Mouse (Mus musculus) midbrain, embryonic 16.5 days (tissue): Measurements from ENCODE around the gene Iqcf3. TPM values are rescaled to one million over a fixed set of nuclear protein-coding genes. Genes with fewer than 3 reads are reported as not detected.

Source experiments
- ATAC-seq: fragments of 200-750 bp; cut with Nextera tagmentation; 2 replicates; pipeline ENCODE4 v1.8.0; 2017; ENCODE audit warnings: moderate TSS enrichment
- H3K27ac ChIP-seq: fragments of 300-500 bp; sonication (generic); 2 replicates; pipeline ENCODE4 v1.5.1; 2014; ENCODE audit warnings: mild to moderate bottlenecking, low read length, mixed read lengths
- H3K27me3 ChIP-seq: fragments of 300-500 bp; sonication (generic); 2 replicates; pipeline ENCODE4 v1.6.1; 2014; ENCODE audit warnings: low read depth, low read length, mixed read lengths; ENCODE audit not compliant: control insufficient read depth, insufficient read depth
- H3K36me3 ChIP-seq: fragments of 300-500 bp; sonication (generic); 2 replicates; pipeline ENCODE4 v1.6.1; 2014; ENCODE audit warnings: mild to moderate bottlenecking, low read length, moderate library complexity, mixed read lengths; ENCODE audit not compliant: control insufficient read depth, insufficient read depth
- H3K4me1 ChIP-seq: fragments of 300-500 bp; sonication (generic); 2 replicates; pipeline ENCODE4 v1.6.1; 2014; ENCODE audit warnings: mild to moderate bottlenecking, low read length, mixed read lengths; ENCODE audit not compliant: control insufficient read depth, insufficient read depth
- H3K4me2 ChIP-seq: fragments of 300-500 bp; sonication (generic); 2 replicates; pipeline ENCODE4 v1.6.1; 2014; ENCODE audit warnings: mild to moderate bottlenecking, low read length, mixed read lengths
- H3K4me3 ChIP-seq: fragments of 300-500 bp; sonication (generic); 2 replicates; pipeline ENCODE4 v1.5.1; 2014; ENCODE audit warnings: low read depth, mild to moderate bottlenecking, low read length, moderate library complexity, mixed read lengths
- H3K9ac ChIP-seq: fragments of 300-500 bp; sonication (generic); 2 replicates; pipeline ENCODE4 v1.6.1; 2014; ENCODE audit warnings: low read depth, low read length, mixed read lengths
- H3K9me3 ChIP-seq: fragments of 300-500 bp; sonication (generic); replicated peaks from 2 replicates; pipeline ENCODE4 v1.6.1; 2014; ENCODE audit warnings: mild to moderate bottlenecking, low read length, mixed read lengths; ENCODE audit not compliant: control insufficient read depth, poor library complexity, severe bottlenecking
- WGBS: fragments of 180-500 bp; shearing (Covaris S2); extraction: QIAGEN DNeasy Blood & Tissue Kit; methylation state at CpG from one replicate; pipeline ENCODE4 v1.1.7; 2014; 5-methylcytosine and 5-hydroxymethylcytosine counted together
- polyA plus RNA-seq: library from polyadenylated mRNA; unstranded; fragments of >200 nt; fragmentation: Nextera tagmentation; extraction: Ambion mirVana; gene quantifications from 2 replicates; pipeline ENCODE4 v1.2.1, GENCODE M21; 2015

The Iqcf3 gene
- polyA plus RNA-seq, 1 experiment from 2014 or later: not detected

DNA sequence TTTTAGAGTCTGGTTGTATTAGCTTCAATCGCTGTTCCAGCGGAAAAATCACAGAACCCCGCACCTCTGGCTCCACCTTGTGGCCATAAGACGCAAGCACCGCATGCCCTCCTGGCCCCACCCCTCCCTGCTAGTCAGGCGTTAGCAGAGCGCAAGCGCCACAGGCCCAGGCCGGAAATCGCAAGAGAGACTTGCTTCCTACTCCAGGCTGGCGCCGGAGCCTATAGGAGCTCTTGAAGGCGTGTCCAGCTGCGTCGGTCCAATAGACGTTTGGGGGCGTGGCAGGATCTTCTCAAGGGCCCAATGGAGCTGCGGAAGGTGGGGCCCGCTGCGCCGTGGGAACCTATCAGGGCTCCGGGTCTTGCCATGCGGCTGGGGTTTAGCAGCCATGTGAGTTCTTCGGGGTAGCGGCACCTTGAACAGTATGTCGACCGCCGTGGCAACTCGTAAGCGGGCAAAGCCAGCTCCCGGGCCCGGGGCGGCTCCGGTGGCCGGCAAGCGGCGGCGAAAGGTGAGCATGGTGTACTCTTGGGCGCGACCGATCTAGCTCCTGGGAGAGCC, 84.4 kb downstream of the Iqcf3 start, which contains the start of gene Parp3:
TSS of gene Parp3 (minus strand) at position 26 of the 561 bp plus-strand sequence.
- ATAC-seq: peak; percentile 98
- peaks cover 10% of the 10 kb centered on the region for H3K4me1 ChIP-seq
- peak within 1 kb of the TSS; percentile 83 for H3K4me2 ChIP-seq
- WGBS: under 1% methylated on average over 41 of the region's 41 CpGs
- H3K9ac ChIP-seq: peak within 1 kb of the TSS; percentile 68
- H3K27ac ChIP-seq: peak within 1 kb of the TSS; percentile 22; the same call in 1 of the 2 replicates
- H3K36me3 ChIP-seq: peaks cover 8% of the 10 kb centered on the region; the same call in 1 of the 2 replicates
- H3K4me3 ChIP-seq: peak within 1 kb of the TSS; percentile 87
- no peaks in the 10 kb centered on the region for H3K27me3 ChIP-seq
- no peaks in the 10 kb centered on the region for H3K9me3 ChIP-seq

DNA sequence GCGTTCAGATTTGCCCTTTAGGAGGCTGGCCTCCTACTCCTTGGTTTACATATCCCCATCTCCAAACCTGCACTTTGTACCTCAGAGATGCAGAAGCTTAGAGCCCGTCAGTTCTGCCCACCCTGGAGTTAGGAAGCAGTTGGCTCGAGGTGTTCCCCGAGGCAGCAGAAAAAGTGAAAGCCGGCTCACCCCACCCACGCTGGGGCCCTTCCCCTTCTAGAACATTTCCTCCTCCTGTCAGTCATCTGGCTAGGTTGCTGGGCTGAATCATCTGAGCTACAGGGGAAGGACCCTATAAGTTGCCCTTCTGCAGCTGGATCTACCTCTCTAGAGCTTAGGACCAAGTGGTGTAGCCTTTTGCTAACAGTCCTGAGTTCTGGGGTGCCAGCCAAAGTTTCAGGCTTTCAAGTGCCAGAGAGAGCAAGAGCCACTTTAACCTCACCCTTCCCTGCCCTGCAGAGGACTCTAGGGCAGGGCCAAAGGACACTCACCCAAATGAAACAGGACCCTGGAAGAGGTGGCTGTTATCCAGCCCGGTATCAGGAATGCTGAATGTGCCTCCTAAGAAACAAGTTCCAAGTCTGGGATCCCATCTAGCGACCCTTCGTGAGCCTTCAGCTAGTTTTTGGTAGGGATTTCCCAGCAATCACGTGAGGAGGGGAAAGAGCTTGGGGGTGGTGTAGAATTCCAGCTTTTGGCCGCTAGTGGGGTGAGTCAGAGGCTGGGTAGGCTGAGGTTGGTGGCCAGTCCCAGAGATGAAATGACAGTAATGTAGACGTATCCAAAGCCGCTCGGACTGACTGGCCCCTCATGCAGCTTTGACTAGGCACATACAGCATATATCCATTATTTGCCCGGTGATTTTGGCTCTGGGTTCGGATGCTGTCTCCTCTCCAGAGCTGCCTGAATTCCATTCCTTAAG, 85.2 kb downstream of the Iqcf3 start:
- Histone ChIP-seq H3K4me3 (no peak overlapping the region), H3K4me2 (peak overlapping the region; percentile 39; the same call in 1 of the 2 replicates), H3K9me3 (no peaks in the 10 kb centered on the region), H3K27ac (no peak overlapping the region; the same call in 1 of the 2 replicates), H3K36me3 (peaks cover 6% of the 10 kb centered on the region; the same call in 1 of the 2 replicates), H3K27me3 (0 out of 2 replicates have a peak, but pooled peaks cover under 1% of the 10 kb centered on the region), H3K4me1 (peaks cover 10% of the 10 kb centered on the region), H3K9ac (no peak overlapping the region)
- WGBS: 34% methylated on average over 16 of the region's 16 CpGs
- ATAC-seq: no peak; the same call in 1 of the 2 replicates

DNA sequence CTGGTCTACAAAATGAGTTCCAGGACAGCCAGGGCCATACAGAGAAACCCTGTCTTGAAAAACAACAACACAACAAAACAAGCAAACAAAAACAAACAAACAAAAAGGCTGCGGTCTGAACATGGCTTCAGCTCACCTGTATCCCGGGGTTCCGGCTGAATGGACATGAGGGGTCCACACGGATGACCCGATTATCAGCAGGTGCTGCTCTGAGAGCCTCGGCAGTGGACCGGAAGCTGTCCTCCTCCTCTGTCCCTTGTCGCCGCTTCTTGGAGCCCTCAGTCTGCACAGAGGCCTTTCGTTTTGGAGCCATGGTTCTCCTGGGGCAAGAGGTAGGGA, 85.8 kb downstream of the Iqcf3 start, which contains the start of gene Rrp9:
TSS of gene Rrp9 (plus strand) at position 301 of the 339 bp plus-strand sequence.
- no peak within 1 kb of the TSS for H3K9ac ChIP-seq
- no peak for ATAC-seq
- 0 out of 2 replicates have a peak, but pooled peaks cover 3% of the 10 kb centered on the region for H3K27me3 ChIP-seq
- 90% methylated on average over 10 of the region's 10 CpGs for WGBS
- H3K36me3 ChIP-seq: peaks cover under 1% of the 10 kb centered on the region; the same call in 1 of the 2 replicates
- H3K9me3 ChIP-seq: no peaks in the 10 kb centered on the region
- H3K27ac ChIP-seq: no peak within 1 kb of the TSS; the same call in 1 of the 2 replicates
- peak within 1 kb of the TSS; percentile 39; the same call in 1 of the 2 replicates for H3K4me2 ChIP-seq
- H3K4me3 ChIP-seq: no peak within 1 kb of the TSS
- H3K4me1 ChIP-seq: peaks cover 10% of the 10 kb centered on the region

DNA sequence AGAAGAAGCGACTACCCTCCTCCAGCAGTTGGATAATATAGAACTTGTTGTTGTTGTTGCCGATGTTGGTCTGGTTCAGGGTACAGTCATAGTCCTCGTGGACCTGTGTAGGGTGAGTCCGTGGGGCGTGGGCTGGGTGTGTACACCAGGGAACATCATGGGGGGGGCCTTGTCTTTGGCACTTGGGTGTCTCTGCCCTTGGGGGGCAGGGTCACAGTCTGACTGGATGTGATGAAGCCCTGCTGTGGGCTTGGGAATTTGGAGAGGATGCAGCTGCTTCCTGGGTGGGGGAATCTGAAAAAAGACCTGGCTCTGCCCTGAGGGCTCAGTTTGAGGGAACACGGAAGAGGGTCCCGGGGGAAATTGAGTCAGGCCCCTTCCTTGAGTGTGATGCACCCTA, 86.4 kb downstream of the Iqcf3 start:
- 64% methylated on average over 7 of the region's 7 CpGs for WGBS
- Histone ChIP-seq H3K9me3 (no peaks in the 10 kb centered on the region), H3K4me1 (peaks cover 10% of the 10 kb centered on the region), H3K9ac (no peak overlapping the region), H3K27ac (no peak overlapping the region), H3K4me3 (no peak overlapping the region), H3K36me3 (no peaks in the 10 kb centered on the region), H3K4me2 (no peak overlapping the region), H3K27me3 (0 out of 2 replicates have a peak, but pooled peaks cover 3% of the 10 kb centered on the region)
- no peak for ATAC-seq

DNA sequence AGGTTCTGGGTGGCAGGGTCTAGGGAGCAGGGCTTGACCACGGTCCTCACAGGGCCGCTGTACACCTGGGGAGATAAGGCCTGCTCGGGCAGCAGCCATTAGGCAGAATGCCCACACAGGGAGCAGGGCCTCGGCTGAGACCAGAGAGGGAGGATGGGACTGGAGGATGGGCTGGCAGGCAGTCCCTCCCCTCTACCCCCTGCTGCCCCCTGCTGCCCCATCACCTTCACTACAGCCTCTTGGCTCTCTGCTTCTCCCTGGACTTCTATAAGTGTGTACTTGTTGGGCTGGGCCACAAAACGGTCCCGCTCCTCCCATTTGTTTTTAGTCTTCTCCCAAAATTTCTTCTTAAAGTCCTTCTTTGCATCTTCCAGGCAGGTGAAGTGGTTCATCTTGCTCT, 87.0 kb downstream of the Iqcf3 start:
- ATAC-seq: no peak
- Histone ChIP-seq H3K36me3 (no peaks in the 10 kb centered on the region), H3K4me3 (no peak overlapping the region), H3K4me1 (peaks cover 10% of the 10 kb centered on the region), H3K9ac (no peak overlapping the region), H3K27me3 (0 out of 2 replicates have a peak, but pooled peaks cover 3% of the 10 kb centered on the region), H3K9me3 (no peaks in the 10 kb centered on the region), H3K4me2 (no peak overlapping the region), H3K27ac (no peak overlapping the region)
- 6% methylated on average over 6 of the region's 6 CpGs for WGBS

DNA sequence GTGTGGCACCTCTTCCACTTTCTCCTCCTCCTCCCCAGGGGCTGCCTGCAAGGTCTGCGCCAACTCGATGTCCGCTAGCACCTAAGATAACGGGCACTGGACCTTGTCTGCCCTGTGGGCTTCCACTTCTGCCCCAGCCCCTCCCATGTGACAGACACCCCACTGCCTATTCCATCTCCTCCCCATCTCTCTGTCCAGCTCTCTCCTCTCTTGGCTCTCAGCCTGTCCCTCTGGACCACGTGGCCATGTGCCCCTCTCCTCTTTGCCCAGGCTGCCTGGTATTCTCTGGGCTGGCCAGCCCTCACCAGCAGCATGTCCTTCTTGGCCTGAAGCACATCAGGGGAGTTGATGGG, 87.7 kb downstream of the Iqcf3 start:
- no peak overlapping the region for H3K4me3 ChIP-seq
- H3K4me1 ChIP-seq: peaks cover 10% of the 10 kb centered on the region
- no peaks in the 10 kb centered on the region for H3K36me3 ChIP-seq
- H3K27ac ChIP-seq: no peak overlapping the region
- WGBS: 78% methylated on average over 5 of the region's 5 CpGs
- no peak for ATAC-seq
- no peaks in the 10 kb centered on the region for H3K9me3 ChIP-seq
- 0 out of 2 replicates have a peak, but pooled peaks cover 3% of the 10 kb centered on the region for H3K27me3 ChIP-seq
- H3K9ac ChIP-seq: no peak overlapping the region
- no peak overlapping the region for H3K4me2 ChIP-seq

DNA sequence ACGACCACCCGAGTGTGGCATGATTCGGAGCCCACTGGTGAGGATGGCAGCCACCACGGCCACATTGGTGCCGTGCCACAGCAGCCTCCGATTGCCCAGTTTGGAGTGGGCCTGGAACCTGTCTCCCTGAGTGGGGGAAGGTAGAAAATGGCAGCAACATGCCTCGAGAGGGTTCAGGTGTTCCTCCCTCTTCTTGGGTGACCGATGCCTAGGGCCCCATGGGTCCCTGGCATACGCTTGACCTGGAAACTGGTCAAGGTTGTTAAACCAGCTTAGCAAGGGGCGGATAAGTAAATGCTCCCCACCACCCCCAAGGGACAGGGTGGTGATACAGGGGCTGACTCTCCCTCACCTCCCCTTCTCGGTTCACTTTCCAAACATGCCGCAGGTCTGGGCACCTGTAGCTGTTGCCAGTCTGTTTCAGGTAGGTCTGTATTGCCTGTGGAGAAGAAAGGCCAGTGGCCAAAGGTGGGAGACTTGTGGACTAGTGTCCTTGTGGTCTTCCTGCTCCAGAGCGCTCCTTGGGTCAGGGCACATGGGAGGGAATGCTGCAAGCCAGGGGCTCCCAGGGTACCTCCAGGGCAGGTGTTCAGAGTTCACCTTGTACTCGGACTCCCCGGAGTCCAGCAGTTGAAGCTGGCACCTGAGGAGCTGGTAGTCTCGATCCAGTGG, 88.2 kb downstream of the Iqcf3 start:
- Histone ChIP-seq H3K27me3 (0 out of 2 replicates have a peak, but pooled peaks cover 3% of the 10 kb centered on the region), H3K36me3 (no peaks in the 10 kb centered on the region), H3K4me1 (peaks cover 8% of the 10 kb centered on the region), H3K4me3 (no peak overlapping the region), H3K4me2 (no peak overlapping the region), H3K27ac (no peak overlapping the region), H3K9ac (no peak overlapping the region), H3K9me3 (no peaks in the 10 kb centered on the region)
- WGBS: 90% methylated on average over 15 of the region's 16 CpGs
- no peak for ATAC-seq

DNA sequence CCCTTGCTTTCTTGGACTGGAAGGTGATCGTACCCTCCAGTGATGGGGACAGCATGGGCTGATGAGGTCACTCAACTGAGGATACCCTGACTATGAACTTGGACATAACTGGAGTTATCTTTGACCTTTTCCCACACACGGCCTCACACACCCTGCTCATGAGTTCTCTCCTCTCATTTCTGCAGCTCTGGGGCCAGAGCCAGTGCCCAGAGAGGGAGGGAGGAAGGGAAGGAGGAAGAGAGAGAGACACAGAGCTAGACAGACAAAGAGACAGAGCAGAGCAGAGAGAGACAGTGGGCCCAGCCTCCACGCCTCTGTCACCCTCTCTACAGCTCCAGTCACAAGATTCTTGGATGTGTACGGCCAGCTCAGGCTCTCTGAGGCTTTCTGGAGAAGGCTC, 89.1 kb downstream of the Iqcf3 start:
- 68% methylated on average over 4 of the region's 4 CpGs for WGBS

More for the DNA sequence above, 89.1 kb downstream of the Iqcf3 start:
- Histone ChIP-seq H3K9ac (no peak overlapping the region), H3K9me3 (no peaks in the 10 kb centered on the region), H3K27ac (no peak overlapping the region), H3K4me2 (no peak overlapping the region), H3K27me3 (0 out of 2 replicates have a peak, but pooled peaks cover 3% of the 10 kb centered on the region), H3K4me3 (no peak overlapping the region), H3K4me1 (0 out of 2 replicates have a peak, but pooled peaks cover 2% of the 10 kb centered on the region), H3K36me3 (no peaks in the 10 kb centered on the region)
- no peak for ATAC-seq
